Mouse (Mus musculus): ENCODE measurements around the gene Safb2. TPM values are rescaled to one million over a fixed set of nuclear protein-coding genes. Genes with fewer than 3 reads are reported as not detected.
"Not testable (repeated sequence)": the region's sequence is repeated elsewhere in the genome, so short reads cannot be mapped to it uniquely, and the experiment has no call there.

The Safb2 gene
- 52.7 and 56.0 TPM in 2 replicates for polyA plus RNA-seq (2015; fragmentation: Nextera tagmentation; extraction: Ambion mirVana)

- peaks cover under 1% of the 10 kb centered on the region; the same call in 1 of the 2 replicates for H3K36me3 ChIP-seq (ENCODE audit: control insufficient read depth, insufficient read depth, low read length)
- peak within 1 kb of the TSS; percentile 80 for H3K4me3 ChIP-seq (ENCODE audit: low read length)
- WGBS = under 1% methylated on average over 90 of the region's 101 CpGs
- H3K27ac ChIP-seq (ENCODE audit: low read length) = peak within 1 kb of the TSS; percentile 96
- H3K9ac ChIP-seq (ENCODE audit: low read depth, low read length) = peak within 1 kb of the TSS; percentile 93
- H3K27me3 ChIP-seq (replicated peaks; ENCODE audit: control insufficient read depth, insufficient read depth, low read length) = no peaks in the 10 kb centered on the region
- ATAC-seq = peak; percentile 95
- H3K9me3 ChIP-seq (ENCODE audit: control insufficient read depth, low read length) = no peaks in the 10 kb centered on the region
- H3K4me1 ChIP-seq (ENCODE audit: control insufficient read depth, insufficient read depth, low read length) = peaks cover 49% of the 10 kb centered on the region
- H3K4me2 ChIP-seq (ENCODE audit: low read depth, low read length) = peak within 1 kb of the TSS; percentile 82
Measured at GRCm38 (mm10) chr17:56584257-56585130, at the start of gene Safb2, which contains the start of gene Safb. Gene Safb2, minus strand, starts transcription at chr17:56584585. Gene Safb, plus strand, starts transcription at chr17:56584825.

- no peak overlapping the region for H3K4me2 ChIP-seq (ENCODE audit: low read depth, low read length)
- H3K36me3 ChIP-seq (ENCODE audit: control insufficient read depth, insufficient read depth, low read length) = no peaks in the 10 kb centered on the region
- no peaks in the 10 kb centered on the region for H3K27me3 ChIP-seq (replicated peaks; ENCODE audit: control insufficient read depth, insufficient read depth, low read length)
- no peaks in the 10 kb centered on the region for H3K4me1 ChIP-seq (ENCODE audit: control insufficient read depth, insufficient read depth, low read length)
- no peak overlapping the region for H3K9ac ChIP-seq (ENCODE audit: low read depth, low read length)
- no peak overlapping the region for H3K27ac ChIP-seq (ENCODE audit: low read length)
- no peak for ATAC-seq
- 86% methylated on average over 6 of the region's 6 CpGs for WGBS
- no peaks in the 10 kb centered on the region for H3K9me3 ChIP-seq (ENCODE audit: control insufficient read depth, low read length)
- no peak overlapping the region for H3K4me3 ChIP-seq (ENCODE audit: low read length)
Measured at GRCm38 (mm10) chr17:56634023-56634422, 49.6 kb upstream of the Safb2 start.

- H3K4me2 ChIP-seq (ENCODE audit: low read depth, low read length) = no peak overlapping the region
Measured at GRCm38 (mm10) chr17:56631807-56632206, 47.4 kb upstream of the Safb2 start.

GRCm38 (mm10) chr17:56629800-56630781 is 45.7 kb upstream of the Safb2 start:
- not testable (repeated sequence) for H3K27ac ChIP-seq (ENCODE audit: low read length); H3K9me3 ChIP-seq (ENCODE audit: control insufficient read depth, low read length); H3K36me3 ChIP-seq (ENCODE audit: control insufficient read depth, insufficient read depth, low read length); H3K4me2 ChIP-seq (ENCODE audit: low read depth, low read length); H3K9ac ChIP-seq (ENCODE audit: low read depth, low read length); H3K4me3 ChIP-seq (ENCODE audit: low read length); H3K27me3 ChIP-seq (replicated peaks; ENCODE audit: control insufficient read depth, insufficient read depth, low read length); ATAC-seq
- 79% methylated on average over 27 of the region's 27 CpGs for WGBS
- H3K4me1 ChIP-seq (ENCODE audit: control insufficient read depth, insufficient read depth, low read length) = peaks cover 19% of the 10 kb centered on the region

More at GRCm38 (mm10) chr17:56631807-56632206, 47.4 kb upstream of the Safb2 start:
- no peak for ATAC-seq
- H3K9me3 ChIP-seq (ENCODE audit: control insufficient read depth, low read length) = no peaks in the 10 kb centered on the region
- H3K36me3 ChIP-seq (ENCODE audit: control insufficient read depth, insufficient read depth, low read length) = no peaks in the 10 kb centered on the region
- no peak overlapping the region for H3K4me3 ChIP-seq (ENCODE audit: low read length)
- 38% methylated on average over 4 of the region's 4 CpGs for WGBS
- no peak overlapping the region for H3K27ac ChIP-seq (ENCODE audit: low read length)
- H3K9ac ChIP-seq (ENCODE audit: low read depth, low read length) = no peak overlapping the region
- no peaks in the 10 kb centered on the region for H3K27me3 ChIP-seq (replicated peaks; ENCODE audit: control insufficient read depth, insufficient read depth, low read length)
- peaks cover 7% of the 10 kb centered on the region for H3K4me1 ChIP-seq (ENCODE audit: control insufficient read depth, insufficient read depth, low read length)

- H3K4me2 ChIP-seq (ENCODE audit: low read depth, low read length) = peak within 1 kb of the TSS; percentile 95
- H3K9me3 ChIP-seq (ENCODE audit: control insufficient read depth, low read length) = no peaks in the 10 kb centered on the region
- H3K36me3 ChIP-seq (ENCODE audit: control insufficient read depth, insufficient read depth, low read length) = no peaks in the 10 kb centered on the region; the same call in 1 of the 2 replicates
- WGBS = 10% methylated on average over 26 of the region's 26 CpGs
- H3K27me3 ChIP-seq (replicated peaks; ENCODE audit: control insufficient read depth, insufficient read depth, low read length) = no peaks in the 10 kb centered on the region
- peak within 1 kb of the TSS; percentile 93 for H3K4me3 ChIP-seq (ENCODE audit: low read length)
- ATAC-seq = peak; percentile 63
- peak within 1 kb of the TSS; percentile 87 for H3K27ac ChIP-seq (ENCODE audit: low read length)
- H3K9ac ChIP-seq (ENCODE audit: low read depth, low read length) = peak within 1 kb of the TSS; percentile 65
- H3K4me1 ChIP-seq (ENCODE audit: control insufficient read depth, insufficient read depth, low read length) = peaks cover 21% of the 10 kb centered on the region
Measured at GRCm38 (mm10) chr17:56627530-56628277, 43.3 kb upstream of the Safb2 start, which contains the start of gene Catsperd. Gene Catsperd, plus strand, starts transcription at chr17:56628143.

- no peaks in the 10 kb centered on the region for H3K9me3 ChIP-seq (ENCODE audit: control insufficient read depth, low read length)
- WGBS = under 1% methylated on average over 51 of the region's 51 CpGs
- peak; percentile 88 for ATAC-seq
- peak within 1 kb of the TSS; percentile 95 for H3K4me2 ChIP-seq (ENCODE audit: low read depth, low read length)
- H3K4me1 ChIP-seq (ENCODE audit: control insufficient read depth, insufficient read depth, low read length) = peaks cover 21% of the 10 kb centered on the region
- H3K4me3 ChIP-seq (ENCODE audit: low read length) = peak within 1 kb of the TSS; percentile 93
- peaks cover 3% of the 10 kb centered on the region for H3K36me3 ChIP-seq (ENCODE audit: control insufficient read depth, insufficient read depth, low read length)
- peak within 1 kb of the TSS; percentile 91 for H3K9ac ChIP-seq (ENCODE audit: low read depth, low read length)
- H3K27ac ChIP-seq (ENCODE audit: low read length) = peak within 1 kb of the TSS; percentile 87
- no peaks in the 10 kb centered on the region for H3K27me3 ChIP-seq (replicated peaks; ENCODE audit: control insufficient read depth, insufficient read depth, low read length)
Measured at GRCm38 (mm10) chr17:56626754-56627470, 42.5 kb upstream of the Safb2 start, which contains the start of gene Lonp1. Gene Lonp1, minus strand, starts transcription at chr17:56626887.

GRCm38 (mm10) chr17:56626260-56626659 is 41.9 kb upstream of the Safb2 start:
- ATAC-seq = no peak; the same call in 1 of the 2 replicates
- WGBS = under 1% methylated on average over 32 of the region's 32 CpGs

GRCm38 (mm10) chr17:56625495-56625894 is 41.1 kb upstream of the Safb2 start:
- H3K36me3 ChIP-seq (ENCODE audit: control insufficient read depth, insufficient read depth, low read length) = peaks cover 7% of the 10 kb centered on the region
- H3K4me2 ChIP-seq (ENCODE audit: low read depth, low read length) = peak overlapping the region; percentile 95
- H3K27ac ChIP-seq (ENCODE audit: low read length) = no peak overlapping the region
- H3K27me3 ChIP-seq (replicated peaks; ENCODE audit: control insufficient read depth, insufficient read depth, low read length) = no peaks in the 10 kb centered on the region
- H3K4me3 ChIP-seq (ENCODE audit: low read length) = peak overlapping the region; percentile 93
- 65% methylated on average over 3 of the region's 3 CpGs for WGBS
- no peak for ATAC-seq
- H3K9me3 ChIP-seq (ENCODE audit: control insufficient read depth, low read length) = no peaks in the 10 kb centered on the region
- peaks cover 21% of the 10 kb centered on the region for H3K4me1 ChIP-seq (ENCODE audit: control insufficient read depth, insufficient read depth, low read length)
- no peak overlapping the region for H3K9ac ChIP-seq (ENCODE audit: low read depth, low read length)

More at GRCm38 (mm10) chr17:56626260-56626659, 41.9 kb upstream of the Safb2 start:
- Histone ChIP-seq H3K27ac (ENCODE audit: low read length) (peak overlapping the region; percentile 67), H3K9me3 (ENCODE audit: control insufficient read depth, low read length) (no peaks in the 10 kb centered on the region), H3K36me3 (ENCODE audit: control insufficient read depth, insufficient read depth, low read length) (peaks cover 7% of the 10 kb centered on the region), H3K9ac (ENCODE audit: low read depth, low read length) (peak overlapping the region; percentile 91), H3K4me2 (ENCODE audit: low read depth, low read length) (peak overlapping the region; percentile 95), H3K4me1 (ENCODE audit: control insufficient read depth, insufficient read depth, low read length) (peaks cover 21% of the 10 kb centered on the region), H3K27me3 (replicated peaks; ENCODE audit: control insufficient read depth, insufficient read depth, low read length) (no peaks in the 10 kb centered on the region), H3K4me3 (ENCODE audit: low read length) (peak overlapping the region; percentile 93)

Data from intestine, embryonic 16.5 days (tissue).